Mouse (Mus musculus) monocyte, adult 5-6 weeks (primary cell): Measurements from ENCODE around the gene Gm3476. TPM values are rescaled to one million over a fixed set of nuclear protein-coding genes. Genes with fewer than 3 reads are reported as not detected.
"Not testable (repeated sequence)": the region's sequence is repeated elsewhere in the genome, so short reads cannot be mapped to it uniquely, and the experiment has no call there.

Experiments used
- ATAC-seq: fragments of 153-309, 156-312 bp; replicated peaks from 2 replicates; pipeline ENCODE4 v1.8.0; 2017; ENCODE audit warnings: mild to moderate bottlenecking; ENCODE audit not compliant: low TSS enrichment, insufficient number of reproducible peaks, severe bottlenecking, poor library complexity, low FRiP score
- total RNA-seq: library from RNA; stranded (forward); fragments of 200-1000, 200-491, 200-594 nt; gene quantifications from 3 replicates; pipeline ENCODE4 v1.2.3, GENCODE M21; 2017

Gm3476 gene
- not detected in 3 replicates for total RNA-seq

DNA sequence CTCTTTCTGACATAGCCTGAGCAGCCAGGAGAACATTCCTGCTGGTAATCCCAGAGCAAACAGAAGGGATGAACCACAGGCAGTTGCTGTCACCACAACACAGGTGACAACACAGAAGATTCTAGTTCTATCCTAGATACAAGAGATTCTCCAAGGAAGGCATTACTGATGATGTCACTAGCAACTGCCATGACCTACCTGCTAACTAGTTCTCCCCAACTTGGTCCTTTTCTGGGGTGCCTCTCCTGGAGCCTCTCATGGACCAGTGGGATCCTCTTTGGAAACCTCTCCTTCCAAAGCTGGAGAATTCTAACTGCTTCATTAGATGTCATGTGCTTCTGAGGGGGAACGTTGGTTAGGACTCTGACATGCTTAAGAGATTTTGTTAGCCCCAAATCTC, at the start of gene Gm3476:
Gene Gm3476 (minus strand): TSS at position 101 of the 400 bp plus-strand sequence.
- not testable (repeated sequence) for ATAC-seq

GRCm38 (mm10) chr14:6163538-6163937, 37.9 kb upstream of the Gm3476 start:
- ATAC-seq: not testable (repeated sequence)

GRCm38 (mm10) chr14:6161085-6161484, 35.5 kb upstream of the Gm3476 start:
- not testable (repeated sequence) for ATAC-seq

- ATAC-seq: not testable (repeated sequence)
Measured at GRCm38 (mm10) chr14:6108272-6108925, 17.2 kb downstream of the Gm3476 start, which contains the start of gene Gm3468. Gene Gm3468 (minus strand): TSS chr14:6108665.

DNA sequence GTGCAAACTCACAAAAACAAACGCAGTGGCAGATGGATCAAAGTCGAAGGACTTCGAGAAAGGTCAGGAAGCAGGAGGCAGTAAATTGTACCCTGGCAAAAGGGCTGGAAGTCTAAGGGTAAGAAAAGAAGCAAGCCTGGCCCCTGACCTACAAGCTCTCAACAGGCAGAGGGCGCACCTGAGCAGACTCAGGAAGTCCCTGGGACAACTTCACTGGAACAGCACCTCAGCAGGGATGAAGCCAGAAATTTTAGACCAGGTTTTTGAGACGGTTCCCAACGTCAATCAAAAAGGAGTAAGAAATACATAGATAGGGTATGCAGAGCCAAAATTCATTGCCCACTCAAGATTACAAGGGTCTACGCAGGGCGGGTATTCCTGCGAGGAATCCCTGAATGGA, 18.1 kb downstream of the Gm3476 start:
- ATAC-seq: not testable (repeated sequence)

DNA sequence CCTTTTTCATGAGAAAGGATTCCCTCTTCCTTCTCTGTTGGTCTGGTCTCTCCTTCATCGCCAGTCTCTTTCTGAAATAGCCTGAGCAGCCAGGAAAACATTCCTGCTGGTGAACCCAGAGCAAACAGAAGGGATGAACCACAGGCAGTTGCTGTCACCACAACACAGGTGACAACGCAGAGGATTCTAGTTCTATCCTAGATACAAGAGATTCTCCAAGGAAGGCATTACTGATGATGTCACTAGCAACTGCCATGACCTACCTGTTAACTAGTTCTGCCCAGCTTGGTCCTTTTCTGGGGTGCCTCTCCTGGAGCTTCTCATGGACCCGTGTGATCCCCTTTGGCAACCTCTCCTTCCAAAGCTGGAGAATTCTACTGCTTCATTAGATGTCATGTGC, 31.8 kb downstream of the Gm3476 start, which contains the start of gene Gm8206:
Gene Gm8206 (minus strand): TSS at position 101 of the 400 bp plus-strand sequence.
- not testable (repeated sequence) for ATAC-seq

- not testable (repeated sequence) for ATAC-seq
Measured at GRCm38 (mm10) chr14:6058167-6058566, 67.4 kb downstream of the Gm3476 start, which contains the start of gene Gm6337. Gene Gm6337 (minus strand): TSS chr14:6058267.

Other genes starting within 250 kb of the Gm3476 start
- gene Gm8237, start 245.4 kb downstream of the Gm3476 start, total RNA-seq: not detected in 3 replicates
- not detected in 3 replicates for gene Gm3248, start 164.1 kb downstream of the Gm3476 start, total RNA-seq
- gene Gm3453, start 146.7 kb downstream of the Gm3476 start, total RNA-seq: not detected in 3 replicates
- not detected in 3 replicates for gene Gm6337, start 67.5 kb downstream of the Gm3476 start, total RNA-seq
- gene Gm8206, start 31.9 kb downstream of the Gm3476 start, total RNA-seq: not detected in 3 replicates
- gene Gm3468, start 17.1 kb downstream of the Gm3476 start, total RNA-seq: not detected in 3 replicates
- not detected in 3 replicates for gene Gm21560, start 93.5 kb upstream of the Gm3476 start, total RNA-seq
- gene Gm3411, start 161.4 kb upstream of the Gm3476 start, total RNA-seq: not detected in 3 replicates
- 1.9 TPM in 1 of 3 replicates, not detected in the others for gene Gm21103, start 179.0 kb upstream of the Gm3476 start, total RNA-seq
- not detected in 3 replicates for gene Gm3618, start 217.9 kb upstream of the Gm3476 start, total RNA-seq